Mouse (Mus musculus): ENCODE results near the gene Fcgr3. TPM values are rescaled to one million over a fixed set of nuclear protein-coding genes. Genes with fewer than 3 reads are reported as not detected.
"Not testable (repeated sequence)": the region's sequence is repeated elsewhere in the genome, so short reads cannot be mapped to it uniquely, and the experiment has no call there.

Gene Fcgr3
- total RNA-seq (2021): 1 to 10 TPM; 7.0 to 7.4 TPM
- long read RNA-seq, experiment 1, transcript Fcgr3-201 (5 exons, 1,347 nt): major isoform, 5 of 6 reads
- long read RNA-seq, experiment 1, partial matches to known transcripts: 0 of 6 reads
- long read RNA-seq, experiment 1, other reads (novel, unspliced or antisense): 0 of 6 reads
- long read RNA-seq, experiment 2, partial matches to known transcripts: 0 of 3 reads
- long read RNA-seq, experiment 2, other reads (novel, unspliced or antisense): 0 of 3 reads

DNA sequence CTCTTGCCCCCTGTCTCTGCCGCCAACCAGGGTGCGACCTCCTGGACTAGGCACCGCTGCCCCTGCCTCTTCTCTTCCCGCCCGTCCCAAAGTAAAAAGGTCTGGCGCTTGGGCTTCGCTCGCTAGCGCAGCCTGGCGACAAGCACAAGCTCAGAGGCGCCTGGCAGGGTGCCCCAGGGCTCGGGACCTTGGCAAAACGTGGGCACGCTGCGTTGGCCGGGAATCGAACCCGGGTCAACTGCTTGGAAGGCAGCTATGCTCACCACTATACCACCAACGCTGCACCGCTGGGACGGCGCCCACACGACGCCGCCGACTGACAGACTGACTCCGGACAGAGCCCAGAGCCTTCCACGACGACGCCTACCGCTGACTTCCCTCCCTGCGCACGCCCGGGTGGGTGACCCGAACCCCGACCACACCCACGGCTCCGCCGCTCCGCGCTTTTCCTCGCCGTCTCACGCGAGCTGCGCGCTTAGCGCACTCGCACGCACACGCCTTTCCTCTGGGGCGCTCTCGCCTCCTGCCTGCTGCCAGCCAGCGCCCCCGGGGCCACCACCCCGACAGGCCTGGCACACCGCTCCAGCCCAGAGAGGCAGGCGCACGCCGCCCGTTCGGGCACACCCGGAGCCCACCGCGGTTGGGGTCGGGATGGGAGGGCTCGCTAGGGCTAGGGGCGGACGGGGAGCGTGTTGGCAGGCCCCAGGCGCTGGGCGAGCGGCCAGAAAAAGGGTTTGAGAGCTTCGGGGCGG is at the start of gene Fcgr3:
TSS of gene Fcgr3 (minus strand) at position 445 of the 752 bp plus-strand sequence.
- intact Hi-C loops (cut with DNase I; ENCODE audit: low total_unique reads): not testable (repeated sequence)

DNA sequence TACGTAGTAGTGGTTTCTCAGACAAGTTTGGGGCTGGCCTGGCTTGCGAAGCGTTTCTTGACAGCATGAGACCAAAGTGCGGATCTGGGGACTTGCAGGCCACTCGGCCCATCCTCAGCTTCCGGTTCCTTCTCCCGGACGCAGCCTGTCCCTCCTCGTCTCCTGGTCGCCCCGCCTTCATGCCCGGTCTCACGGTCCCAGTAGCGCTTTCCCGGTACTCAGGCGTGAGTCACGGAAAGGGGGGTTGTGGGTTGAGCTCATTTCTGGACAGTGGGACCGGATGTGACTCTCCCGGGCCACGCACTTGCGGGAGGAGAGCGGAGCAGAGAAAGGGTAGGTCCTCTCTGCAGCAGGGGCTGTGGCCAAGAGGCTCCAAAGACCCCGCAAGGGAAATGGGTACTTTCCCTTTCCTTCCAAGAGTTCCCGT is 49.2 kb upstream of the Fcgr3 start, which contains the start of gene Cfap126:
TSS of gene Cfap126 (plus strand) at position 46 of the 427 bp plus-strand sequence.
- intact Hi-C loops (cut with DNase I; ENCODE audit: low total_unique reads): no loop called here
- DNase-seq: peak; percentile 82

More for the DNA sequence above, at the start of gene Fcgr3:
- peak; percentile 83 for DNase-seq

DNA sequence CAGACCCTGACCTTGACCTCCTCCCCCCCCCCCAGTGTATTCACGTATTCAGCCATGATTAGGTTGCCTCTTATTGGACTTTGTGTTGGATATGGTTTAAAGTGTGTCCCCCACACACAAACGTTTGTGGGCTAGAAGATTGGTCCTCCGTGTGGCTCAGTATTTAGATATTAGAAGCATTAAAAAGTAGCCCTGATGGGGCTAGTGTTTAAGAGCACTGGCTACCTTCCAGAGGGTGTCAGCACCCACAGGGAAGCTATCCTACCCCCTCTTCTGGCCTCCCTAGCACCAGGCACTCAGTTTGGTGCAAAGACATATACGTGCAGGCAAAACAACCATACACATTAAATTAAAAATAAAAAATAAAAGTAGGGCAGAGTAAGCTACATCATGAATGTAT is 48.3 kb upstream of the Fcgr3 start:
- no peak for DNase-seq
- intact Hi-C loops (cut with DNase I; ENCODE audit: low total_unique reads): no loop called here

DNA sequence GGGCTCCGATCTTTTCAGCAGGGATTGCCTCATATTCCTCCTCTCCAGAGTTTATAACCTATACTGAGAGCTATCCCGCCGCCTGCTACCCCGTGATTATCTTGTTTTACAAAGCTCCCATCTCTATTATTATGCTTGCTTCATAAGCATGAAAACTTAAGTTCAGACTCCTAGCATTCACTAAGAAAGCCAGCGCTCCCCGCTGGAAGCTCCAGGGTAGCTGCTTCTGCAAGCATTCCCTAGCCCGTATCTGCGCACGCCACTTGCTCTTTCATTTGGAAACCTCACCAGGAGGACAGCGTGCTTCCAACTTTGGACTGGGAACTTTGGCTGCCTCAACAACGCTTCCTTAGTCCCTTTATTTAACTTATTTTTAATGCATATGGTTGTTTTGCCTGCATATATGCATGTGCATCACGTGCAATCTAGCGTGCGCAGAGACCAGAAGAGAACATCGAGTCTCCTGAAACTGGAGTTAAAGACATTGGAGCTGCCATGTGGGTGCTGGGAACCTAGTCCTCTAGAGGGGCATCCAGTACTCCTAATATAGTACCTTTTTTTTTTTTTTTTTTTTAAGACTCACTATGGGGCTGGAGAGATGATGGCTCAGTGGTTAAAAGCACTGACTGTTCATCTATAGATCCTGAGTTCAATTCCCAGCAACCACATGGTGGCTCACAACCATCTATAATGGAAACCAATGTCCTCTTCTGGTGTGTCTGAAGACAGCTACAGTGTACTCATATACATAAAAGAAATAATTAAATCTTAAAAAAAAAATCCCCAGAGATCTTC is 47.2 kb upstream of the Fcgr3 start:
- peak; percentile 38 for DNase-seq
- intact Hi-C loops (cut with DNase I; ENCODE audit: low total_unique reads): no loop called here

DNA sequence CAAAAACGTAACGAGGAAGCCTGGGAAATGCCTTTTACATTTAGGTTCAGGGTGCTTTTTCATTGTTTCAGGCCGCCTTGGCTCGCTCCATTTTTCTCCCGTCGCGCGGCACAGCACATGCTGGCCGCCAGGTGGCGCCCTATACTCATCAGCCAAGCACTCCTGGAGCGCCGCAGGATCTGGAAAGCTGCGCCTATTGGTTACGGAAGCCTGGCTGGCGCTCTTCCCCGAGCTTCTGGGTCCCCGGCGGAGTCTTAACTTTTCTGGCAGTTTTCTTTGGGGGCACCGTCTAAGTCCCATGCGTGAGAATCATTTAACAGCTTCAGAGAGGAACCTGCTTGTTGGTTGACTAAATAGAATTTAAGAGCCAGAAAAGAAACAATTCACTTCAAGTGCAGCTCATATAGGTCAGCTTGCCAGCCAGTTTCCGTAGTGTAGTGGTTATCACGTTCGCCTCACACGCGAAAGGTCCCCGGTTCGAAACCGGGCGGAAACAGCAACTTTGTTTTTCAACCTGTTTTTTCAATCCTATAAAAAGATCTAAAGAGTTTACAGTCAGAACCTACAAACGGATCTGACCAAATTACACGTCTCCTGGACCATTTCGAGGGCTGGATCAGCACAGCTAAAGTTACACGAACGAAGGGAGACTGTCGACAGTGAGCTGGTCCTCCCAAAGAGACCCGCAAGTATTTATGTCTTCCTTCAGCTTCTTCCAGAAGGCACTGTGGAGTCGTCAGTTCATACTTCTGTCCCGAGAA is 46.5 kb upstream of the Fcgr3 start:
- peak; percentile 89 for DNase-seq
- intact Hi-C loops (cut with DNase I; ENCODE audit: low total_unique reads): no loop called here

DNA sequence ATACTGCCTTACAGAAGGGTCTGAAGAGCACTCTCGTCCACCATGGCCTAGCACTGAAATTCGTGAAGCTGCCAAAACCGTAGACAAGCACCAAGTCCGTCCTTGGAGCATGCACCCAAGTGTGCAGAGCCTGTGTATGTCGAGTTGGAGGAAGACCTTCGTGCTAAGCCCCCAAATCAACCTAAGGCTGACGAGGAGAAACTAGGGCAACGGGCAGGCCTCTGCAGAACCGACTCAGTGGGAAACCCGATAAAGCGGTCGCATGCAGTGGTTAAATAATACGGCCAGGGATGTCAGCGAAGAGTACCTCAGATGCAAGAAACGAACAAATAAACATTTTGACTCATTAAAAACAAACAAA is 45.9 kb upstream of the Fcgr3 start:
- intact Hi-C loops (cut with DNase I; ENCODE audit: low total_unique reads): no loop called here

DNA sequence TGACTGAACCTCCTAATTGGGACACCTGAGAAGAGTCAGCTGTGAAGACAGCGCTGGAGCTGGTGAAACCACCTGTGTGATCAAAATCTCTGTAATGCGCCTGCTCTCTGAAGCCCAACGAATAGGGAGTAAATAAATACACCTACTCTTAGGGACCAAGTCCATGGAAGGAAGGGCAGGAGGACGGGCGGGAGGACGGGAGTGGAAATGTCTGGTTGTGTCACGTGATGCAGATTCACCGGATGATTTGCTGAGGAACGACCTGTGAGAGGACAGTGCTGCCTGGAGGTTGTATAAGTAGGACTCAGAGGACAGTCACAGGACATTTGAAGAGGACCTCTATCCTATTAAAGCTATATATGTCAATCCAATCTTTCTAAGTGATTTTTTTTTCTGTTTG is 44.9 kb upstream of the Fcgr3 start:
- DNase-seq: no peak
- intact Hi-C loops (cut with DNase I; ENCODE audit: low total_unique reads): no loop called here

More for the DNA sequence above, 45.9 kb upstream of the Fcgr3 start:
- no peak for DNase-seq

DNA sequence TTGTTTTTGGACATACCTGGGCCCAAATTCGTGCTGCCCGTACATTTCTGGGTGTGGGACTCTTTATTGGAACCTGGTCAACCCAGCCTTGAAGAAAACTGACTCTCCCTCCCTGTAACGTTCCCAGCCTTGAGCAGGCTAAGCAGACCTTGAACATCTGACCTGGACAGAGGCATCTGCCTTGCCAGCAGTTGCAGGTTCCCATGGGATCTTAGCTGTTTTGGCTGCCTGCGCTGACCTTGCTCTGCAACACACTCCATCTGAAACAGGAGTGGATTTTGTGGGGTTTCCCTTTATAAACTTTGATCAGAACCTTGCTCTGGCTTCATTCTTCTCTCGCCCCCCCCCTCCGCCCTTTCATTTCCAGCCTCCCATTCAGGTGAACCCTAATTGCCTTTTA is 40.5 kb upstream of the Fcgr3 start:
- intact Hi-C loops (cut with DNase I; ENCODE audit: low total_unique reads): no loop called here

DNA sequence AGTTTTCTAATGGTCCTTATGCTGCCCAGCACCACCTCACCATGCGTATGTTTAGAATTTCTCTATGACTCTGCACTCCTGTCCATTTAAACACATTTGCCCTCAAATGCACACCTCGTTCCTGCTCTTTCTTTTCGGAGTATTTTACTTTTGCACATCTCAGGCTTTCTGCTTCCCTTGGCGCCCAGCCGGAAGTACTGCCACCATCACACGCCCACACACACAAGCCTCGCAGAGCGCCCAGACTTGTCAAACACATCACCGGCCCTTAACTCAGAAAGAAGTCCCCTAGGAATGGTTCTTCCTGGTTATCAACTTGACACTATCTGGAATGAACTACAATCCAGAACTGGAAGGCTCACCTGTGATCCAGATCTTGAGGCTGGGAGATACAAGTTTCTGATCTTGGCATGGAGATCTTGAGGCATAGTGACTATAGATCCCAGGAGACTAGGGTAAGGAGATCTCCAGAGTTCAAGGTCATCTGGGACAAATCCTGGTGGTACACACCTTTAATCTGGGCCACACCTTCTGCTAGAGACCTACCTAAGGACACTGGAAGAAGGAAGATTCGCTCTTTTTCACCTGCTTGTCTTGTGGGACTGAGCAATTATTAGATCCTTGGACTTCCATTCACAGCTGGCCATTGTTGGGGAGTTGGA is 38.6 kb upstream of the Fcgr3 start:
- intact Hi-C loops (cut with DNase I; ENCODE audit: low total_unique reads): no loop called here
- DNase-seq: no peak

More for the DNA sequence above, 40.5 kb upstream of the Fcgr3 start:
- DNase-seq: no peak

DNA sequence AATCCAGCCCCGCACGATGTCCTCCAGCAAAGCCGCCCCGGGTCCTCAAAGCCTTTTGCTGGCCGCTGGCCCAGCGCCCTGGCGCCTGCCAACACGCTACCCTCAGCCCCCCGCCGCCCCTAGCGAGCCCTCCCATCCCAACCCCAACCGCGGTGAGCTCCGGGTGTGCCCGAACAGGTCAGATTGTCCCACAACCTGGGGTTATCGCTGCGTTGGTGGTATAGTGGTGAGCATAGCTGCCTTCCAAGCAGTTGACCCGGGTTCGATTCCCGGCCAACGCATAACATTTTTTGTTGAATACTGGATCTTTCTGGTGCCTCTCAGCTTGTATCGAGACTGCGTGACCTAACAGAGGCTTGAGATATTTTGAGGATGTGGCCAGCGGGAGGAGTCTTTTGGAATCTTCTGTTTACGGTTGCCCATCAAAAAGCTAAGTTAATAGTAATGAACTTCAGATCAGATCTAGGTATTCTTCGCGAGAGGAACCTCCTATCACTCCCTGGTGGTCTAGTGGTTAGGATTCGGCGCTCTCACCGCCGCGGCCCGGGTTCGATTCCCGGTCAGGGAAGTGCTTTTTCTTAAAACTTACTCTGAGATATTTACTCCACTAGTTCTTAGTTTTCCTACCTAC is 37.9 kb upstream of the Fcgr3 start:
- intact Hi-C loops (cut with DNase I; ENCODE audit: low total_unique reads): no loop called here
- DNase-seq: peak; percentile 72

DNA sequence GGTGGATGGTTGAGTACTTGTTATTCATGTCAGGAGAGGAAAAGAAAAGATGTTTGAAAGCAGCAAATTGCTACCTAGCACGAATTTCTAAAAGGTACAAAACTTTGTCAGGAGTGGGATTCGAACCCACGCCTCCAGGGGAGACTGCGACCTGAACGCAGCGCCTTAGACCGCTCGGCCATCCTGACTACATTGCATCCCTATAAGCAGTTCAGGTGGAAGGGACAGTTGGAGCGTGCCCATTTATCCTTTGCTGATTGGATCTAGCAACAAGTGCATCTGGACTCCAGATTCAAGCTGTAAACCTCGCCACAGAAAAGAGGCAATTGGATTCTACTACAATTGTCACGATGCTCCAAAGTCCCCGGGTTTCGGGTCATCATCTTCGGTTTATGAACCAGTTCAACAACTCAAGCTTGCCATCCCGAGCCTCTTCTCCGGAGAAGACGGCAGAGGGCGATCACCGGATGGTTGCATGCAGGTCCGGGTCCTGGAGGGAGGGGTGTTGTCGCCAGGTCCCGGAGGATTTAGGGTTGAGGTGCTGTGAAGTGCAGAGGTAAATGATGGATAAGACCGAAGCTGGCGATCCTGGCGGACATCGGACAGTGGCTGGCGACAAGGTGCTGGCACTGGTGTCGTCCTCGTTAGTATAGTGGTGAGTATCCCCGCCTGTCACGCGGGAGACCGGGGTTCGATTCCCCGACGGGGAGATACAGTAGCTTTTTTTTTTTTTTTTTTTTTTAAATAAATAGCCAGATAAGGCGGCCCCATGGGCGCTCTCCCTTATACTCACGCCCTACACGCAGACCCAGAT is 37.2 kb upstream of the Fcgr3 start:
- peak; percentile 85 for DNase-seq
- intact Hi-C loops (cut with DNase I; ENCODE audit: low total_unique reads): no loop called here

DNA sequence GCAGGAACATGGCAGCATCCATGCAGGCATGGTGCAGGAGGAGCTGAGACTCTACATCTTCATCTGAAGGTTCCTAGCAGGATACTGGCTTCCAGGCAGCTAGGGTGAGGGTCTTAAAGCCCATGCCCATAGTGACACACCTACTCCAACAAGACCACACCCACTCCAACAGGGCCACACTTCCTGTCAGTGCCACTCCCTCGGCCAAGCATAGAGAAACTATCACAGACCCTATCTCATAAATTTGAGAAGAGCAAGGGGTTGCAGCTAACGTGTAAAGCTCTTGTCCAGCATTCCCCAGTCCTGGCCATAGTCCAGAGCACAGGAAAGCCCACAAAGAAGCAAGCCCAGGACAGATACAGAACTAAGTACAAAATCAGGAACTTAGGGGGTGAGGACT is 36.3 kb upstream of the Fcgr3 start:
- no peak for DNase-seq
- intact Hi-C loops (cut with DNase I; ENCODE audit: low total_unique reads): no loop called here

DNA sequence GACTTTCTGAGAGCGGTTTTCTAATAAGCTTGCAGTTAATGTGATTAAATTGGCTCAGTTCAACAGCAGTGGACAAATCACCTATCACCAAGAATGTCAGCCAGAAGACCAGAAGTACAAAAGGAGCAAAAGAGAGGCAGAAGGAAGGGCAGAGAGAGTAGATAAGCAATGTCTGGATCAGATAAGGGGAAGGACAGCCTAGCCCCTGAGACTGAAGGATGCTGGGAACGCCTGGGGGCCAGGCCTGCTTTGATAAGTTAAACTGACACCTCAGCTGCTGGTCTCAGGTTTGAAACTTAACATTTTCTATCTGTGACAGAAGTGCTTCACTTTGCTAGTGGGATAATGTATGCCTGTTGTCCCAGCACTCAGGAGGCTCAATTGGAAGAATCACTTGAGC is 32.9 kb upstream of the Fcgr3 start:
- no peak for DNase-seq
- intact Hi-C loops (cut with DNase I; ENCODE audit: low total_unique reads): no loop called here

DNA sequence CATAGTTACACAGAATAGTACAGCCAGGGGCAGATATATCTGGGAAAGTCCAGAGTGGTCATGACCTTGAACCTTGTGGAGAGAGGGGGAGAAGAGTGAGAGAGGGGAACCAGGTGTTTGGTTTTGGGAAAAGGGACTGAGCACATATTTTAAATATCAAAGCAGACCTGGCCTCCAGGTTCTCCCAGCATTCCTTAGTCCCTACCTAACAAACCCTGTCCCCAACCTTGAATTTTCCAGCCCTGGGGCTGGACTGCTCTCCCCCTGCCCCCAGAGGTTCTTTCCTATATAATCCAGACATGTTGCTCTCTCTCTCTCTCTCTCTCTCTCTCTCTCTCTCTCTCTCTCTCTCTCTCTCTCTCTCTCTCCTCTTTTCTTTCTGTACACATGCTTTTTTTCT is 32.4 kb upstream of the Fcgr3 start:
- intact Hi-C loops (cut with DNase I; ENCODE audit: low total_unique reads): no loop called here

DNA sequence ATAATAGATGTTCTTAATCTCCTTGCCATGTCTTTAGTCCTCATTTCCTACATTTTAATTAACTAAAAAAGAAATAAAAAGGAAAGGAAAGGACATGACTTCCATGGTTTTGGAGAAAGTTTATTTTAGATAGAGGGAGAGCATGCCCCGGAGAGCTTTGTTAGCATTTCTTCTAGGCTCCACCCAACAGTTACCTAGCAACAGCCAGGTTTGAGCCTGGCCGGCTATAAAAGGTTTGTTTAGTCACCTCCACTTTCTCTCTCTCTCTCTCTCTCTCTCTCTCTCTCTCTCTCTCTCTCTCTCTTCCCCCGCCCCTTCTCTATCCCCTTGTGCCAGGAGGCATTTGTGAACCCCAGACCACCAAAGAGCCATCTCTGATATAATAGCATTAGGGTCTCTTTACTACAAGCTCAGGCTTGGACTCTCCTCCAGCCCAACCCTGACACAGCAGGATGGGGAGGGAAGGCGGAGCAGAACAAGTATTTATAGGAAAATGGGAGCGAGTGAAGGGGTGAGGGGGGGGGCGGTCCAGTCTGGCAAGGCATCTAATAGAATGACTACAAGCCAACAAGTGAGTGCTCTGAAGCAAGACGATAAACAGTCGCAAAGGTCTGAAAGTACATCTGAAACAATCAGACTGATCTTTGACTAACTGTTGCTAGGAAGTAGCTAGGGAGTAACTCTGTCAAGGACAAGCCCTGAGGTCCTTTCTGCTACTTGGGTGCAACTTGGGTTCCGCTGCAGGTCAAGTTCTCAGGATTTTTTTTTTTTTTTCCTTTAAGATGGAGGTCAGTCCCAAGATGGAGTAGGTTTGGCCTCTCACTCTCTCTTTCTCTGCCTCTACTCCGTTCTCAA is 31.6 kb upstream of the Fcgr3 start:
- no peak for DNase-seq
- intact Hi-C loops (cut with DNase I; ENCODE audit: low total_unique reads): no loop called here

More for the DNA sequence above, 32.4 kb upstream of the Fcgr3 start:
- no peak for DNase-seq

DNA sequence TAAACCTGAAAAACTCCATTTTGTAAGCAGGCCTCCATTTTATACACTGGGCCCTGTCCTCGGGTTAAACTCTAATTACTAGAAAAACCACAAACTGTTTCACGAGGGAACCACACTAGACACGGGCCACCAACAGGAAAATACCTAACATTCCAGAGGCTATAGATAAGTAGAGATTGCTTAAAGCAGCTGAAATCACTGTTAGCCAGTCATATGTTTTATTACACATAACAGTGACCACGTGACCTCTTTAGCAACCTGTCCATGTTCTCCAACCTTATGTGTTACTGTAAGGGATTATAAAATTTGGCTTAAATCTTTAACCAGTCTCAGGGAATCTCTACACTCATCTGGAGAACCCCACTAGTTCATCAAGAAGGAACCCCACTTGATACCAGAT is 29.7 kb upstream of the Fcgr3 start:
- intact Hi-C loops (cut with DNase I; ENCODE audit: low total_unique reads): no loop called here

DNA sequence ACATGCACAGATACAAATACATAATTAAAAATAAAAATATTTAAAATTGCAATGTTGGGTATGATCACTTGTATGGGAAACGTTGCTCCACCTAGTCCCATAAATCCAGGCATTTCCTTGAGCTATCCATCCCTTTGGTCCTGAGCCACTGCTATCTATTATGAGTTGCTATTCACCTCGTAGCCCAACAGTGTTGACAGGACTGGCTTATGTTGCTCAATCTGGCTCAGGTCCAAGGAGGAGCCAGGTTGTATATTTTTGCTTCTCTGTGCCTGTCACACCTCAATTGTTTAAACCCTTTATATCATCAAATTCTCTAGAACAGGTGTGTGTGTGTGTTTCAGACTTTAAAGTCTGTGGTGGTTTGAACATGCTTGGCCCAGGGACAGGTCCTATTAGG is 26.0 kb upstream of the Fcgr3 start:
- intact Hi-C loops (cut with DNase I; ENCODE audit: low total_unique reads): no loop called here

More for the DNA sequence above, 29.7 kb upstream of the Fcgr3 start:
- no peak for DNase-seq

More for the DNA sequence above, 26.0 kb upstream of the Fcgr3 start:
- DNase-seq: no peak
